Mouse (Mus musculus) embryonic facial prominence, embryonic 11.5 days (tissue): ENCODE results near the gene Nr1d2. TPM values are rescaled to one million over a fixed set of nuclear protein-coding genes. Genes with fewer than 3 reads are reported as not detected.
"Not testable (repeated sequence)": the region's sequence is repeated elsewhere in the genome, so short reads cannot be mapped to it uniquely, and the experiment has no call there.

ENCODE experiments used
- ATAC-seq: fragments of 200-750 bp; cut with Nextera tagmentation; replicated peaks from 2 replicates; pipeline ENCODE4 v1.8.0; 2017; ENCODE audit warnings: low read depth; ENCODE audit not compliant: insufficient number of reproducible peaks, low FRiP score, low TSS enrichment
- DNase-seq: peaks from one replicate; pipeline ENCODE4 v3.0.0-alpha.2; 2015; ENCODE audit warnings: low spot score
- H3K27ac ChIP-seq: fragments of 300-500 bp; sonication (generic); replicated peaks from 2 replicates; pipeline ENCODE4 v1.5.1; 2014; ENCODE audit warnings: mild to moderate bottlenecking, low read depth, low read length, control low read depth
- H3K27me3 ChIP-seq: fragments of 300-500 bp; sonication (generic); 2 replicates; pipeline ENCODE4 v1.6.1; 2014; ENCODE audit warnings: mild to moderate bottlenecking, low read length, moderate library complexity, mixed read lengths; ENCODE audit not compliant: control insufficient read depth, insufficient read depth
- H3K36me3 ChIP-seq: fragments of 300-500 bp; sonication (generic); replicated peaks from 2 replicates; pipeline ENCODE4 v1.6.1; 2014; ENCODE audit warnings: low read depth, mild to moderate bottlenecking, low read length, moderate library complexity, mixed read lengths; ENCODE audit not compliant: control insufficient read depth, insufficient read depth
- H3K4me1 ChIP-seq: fragments of 300-500 bp; sonication (generic); 2 replicates; pipeline ENCODE4 v1.6.1; 2014; ENCODE audit warnings: low read length, mixed read lengths; ENCODE audit not compliant: control insufficient read depth, insufficient read depth
- H3K4me2 ChIP-seq: fragments of 300-500 bp; sonication (generic); 2 replicates; pipeline ENCODE4 v1.6.1; 2014; ENCODE audit warnings: low read depth, mild to moderate bottlenecking, control low read depth, low read length, moderate library complexity
- H3K4me3 ChIP-seq: fragments of 300-500 bp; sonication (generic); 2 replicates; pipeline ENCODE4 v1.5.1; 2014; ENCODE audit warnings: low read depth, low read length, control low read depth
- H3K9ac ChIP-seq: fragments of 300-500 bp; sonication (generic); replicated peaks from 2 replicates; pipeline ENCODE4 v1.6.1; 2014; ENCODE audit warnings: mild to moderate bottlenecking, control low read depth, low read length
- H3K9me3 ChIP-seq: fragments of 300-500 bp; sonication (generic); replicated peaks from 2 replicates; pipeline ENCODE4 v1.6.1; 2016; ENCODE audit warnings: mild to moderate bottlenecking, low read length, inconsistent platforms, mixed read lengths; ENCODE audit not compliant: control insufficient read depth
- WGBS: fragments of 180-500 bp; shearing (Covaris S2); extraction: QIAGEN DNeasy Blood & Tissue Kit; methylation state at CpG from one replicate; pipeline ENCODE4 v1.1.7; 2014; 5-methylcytosine and 5-hydroxymethylcytosine counted together
- polyA plus RNA-seq: library from polyadenylated mRNA; unstranded; fragments of >200 nt; fragmentation: Nextera tagmentation; extraction: Ambion mirVana; gene quantifications from 2 replicates; pipeline ENCODE4 v1.2.1, GENCODE M21; 2014

Nr1d2 gene
- polyA plus RNA-seq, 1 experiment from 2014 or later: 7.0 TPM

- no peaks in the 10 kb centered on the region for H3K27me3 ChIP-seq
- WGBS: 0% methylated on average over 53 of the region's 71 CpGs
- peak overlapping the region; percentile 47; the same call in 1 of the 2 replicates for H3K27ac ChIP-seq
These were observed 687 bp downstream of the Nr1d2 start for GRCm38 (mm10) chr14:18238131-18238749.

GRCm38 (mm10) chr14:18237381-18237780, 1.5 kb downstream of the Nr1d2 start:
- ATAC-seq: no peak
- DNase-seq: no peak
- Histone ChIP-seq H3K4me2 (no peak overlapping the region), H3K4me3 (no peak overlapping the region), H3K36me3 (no peaks in the 10 kb centered on the region), H3K27ac (no peak overlapping the region), H3K27me3 (no peaks in the 10 kb centered on the region), H3K9ac (no peak overlapping the region), H3K9me3 (no peaks in the 10 kb centered on the region), H3K4me1 (no peaks in the 10 kb centered on the region)
- 55% methylated on average over 4 of the region's 4 CpGs for WGBS

More at GRCm38 (mm10) chr14:18238131-18238749, 687 bp downstream of the Nr1d2 start:
- H3K9me3 ChIP-seq: no peaks in the 10 kb centered on the region
- peak overlapping the region; percentile 85 for H3K4me2 ChIP-seq
- peak overlapping the region; percentile 64 for H3K9ac ChIP-seq
- peak; percentile 97 for DNase-seq
- H3K4me3 ChIP-seq: peak overlapping the region; percentile 72
- peak; percentile 93 for ATAC-seq
- no peaks in the 10 kb centered on the region for H3K4me1 ChIP-seq
- H3K36me3 ChIP-seq: no peaks in the 10 kb centered on the region

GRCm38 (mm10) chr14:18236496-18237235, 2.3 kb downstream of the Nr1d2 start:
- not testable (repeated sequence) for H3K9ac ChIP-seq, H3K36me3 ChIP-seq, H3K27me3 ChIP-seq, H3K4me1 ChIP-seq, ATAC-seq, H3K9me3 ChIP-seq, DNase-seq, H3K4me2 ChIP-seq, H3K27ac ChIP-seq, H3K4me3 ChIP-seq
- 92% methylated on average over 2 of the region's 2 CpGs for WGBS

GRCm38 (mm10) chr14:18233981-18234960, 4.7 kb downstream of the Nr1d2 start:
- 50% methylated on average over 5 of the region's 5 CpGs for WGBS
- H3K36me3 ChIP-seq: no peaks in the 10 kb centered on the region
- no peak for ATAC-seq

GRCm38 (mm10) chr14:18233076-18233475, 5.9 kb downstream of the Nr1d2 start:
- H3K36me3 ChIP-seq: no peaks in the 10 kb centered on the region
- H3K9ac ChIP-seq: no peak overlapping the region
- no peaks in the 10 kb centered on the region for H3K4me1 ChIP-seq
- no peak overlapping the region for H3K27ac ChIP-seq
- WGBS: 79% methylated on average over 2 of the region's 2 CpGs
- no peaks in the 10 kb centered on the region for H3K9me3 ChIP-seq
- DNase-seq (no peak), ATAC-seq (no peak)
- no peak overlapping the region for H3K4me3 ChIP-seq
- no peaks in the 10 kb centered on the region for H3K27me3 ChIP-seq
- H3K4me2 ChIP-seq: no peak overlapping the region

More at GRCm38 (mm10) chr14:18233981-18234960, 4.7 kb downstream of the Nr1d2 start:
- H3K4me3 ChIP-seq: no peak overlapping the region
- H3K9ac ChIP-seq: no peak overlapping the region
- no peak overlapping the region for H3K27ac ChIP-seq
- H3K4me2 ChIP-seq: no peak overlapping the region
- DNase-seq: no peak
- H3K4me1 ChIP-seq: no peaks in the 10 kb centered on the region
- no peaks in the 10 kb centered on the region for H3K27me3 ChIP-seq
- H3K9me3 ChIP-seq: no peaks in the 10 kb centered on the region

GRCm38 (mm10) chr14:18231866-18232265, 7.1 kb downstream of the Nr1d2 start:
- H3K9me3 ChIP-seq, DNase-seq, ATAC-seq, H3K36me3 ChIP-seq, H3K4me2 ChIP-seq, H3K27ac ChIP-seq, H3K4me1 ChIP-seq, H3K27me3 ChIP-seq, H3K9ac ChIP-seq, H3K4me3 ChIP-seq: not testable (repeated sequence)
- 92% methylated on average over 8 of the region's 8 CpGs for WGBS

GRCm38 (mm10) chr14:18229751-18230150, 9.2 kb downstream of the Nr1d2 start:
- 91% methylated on average over 10 of the region's 10 CpGs for WGBS
- ATAC-seq, H3K9me3 ChIP-seq, H3K36me3 ChIP-seq, H3K4me1 ChIP-seq, H3K9ac ChIP-seq, DNase-seq, H3K4me3 ChIP-seq, H3K27ac ChIP-seq, H3K27me3 ChIP-seq, H3K4me2 ChIP-seq: not testable (repeated sequence)
